Mouse (Mus musculus) erythroblast, embryonic 14.5 days (primary cell): ENCODE results near the gene Fli1. TPM values are rescaled to one million over a fixed set of nuclear protein-coding genes. Genes with fewer than 3 reads are reported as not detected.

Experiments used
- H3K27me3 ChIP-seq: 2 replicates; pipeline ENCODE4 v1.6.1; 2012; ENCODE audit warnings: inconsistent platforms; ENCODE audit not compliant: control insufficient read depth
- H3K36me3 ChIP-seq: 2 replicates; pipeline ENCODE4 v1.6.1; 2012; ENCODE audit warnings: mild to moderate bottlenecking, inconsistent platforms; ENCODE audit not compliant: control insufficient read depth
- H3K4me1 ChIP-seq: 2 replicates; pipeline ENCODE4 v1.6.1; 2012; ENCODE audit warnings: inconsistent platforms; ENCODE audit not compliant: control insufficient read depth
- H3K4me3 ChIP-seq: replicated peaks from 2 replicates; pipeline ENCODE3; 2012; ENCODE audit warnings: moderate library complexity, mild to moderate bottlenecking, inconsistent platforms
- H3K9me3 ChIP-seq: 2 replicates; pipeline ENCODE4 v1.6.1; 2012; ENCODE audit warnings: low read length, inconsistent platforms, mixed read lengths; ENCODE audit not compliant: control insufficient read depth
- GATA1 ChIP-seq: IDR thresholded peaks from 2 replicates; pipeline ENCODE4 v1.6.1; 2012; ENCODE audit warnings: low read length, inconsistent platforms, mixed read lengths
- TAL1 ChIP-seq: IDR thresholded peaks from 3 replicates; pipeline ENCODE4 v1.6.1; 2012; ENCODE audit warnings: low read length, inconsistent platforms, mixed read lengths
- polyA plus RNA-seq: library from polyadenylated mRNA; stranded (reverse); fragments of >175 nt; gene quantifications from 2 replicates; pipeline ENCODE4 v1.2.3, GENCODE M21; 2012

Fli1 gene
- polyA plus RNA-seq, 1 experiment: 0.05 TPM

GRCm38 (mm10) chr9:32489315-32489714 lies 53.3 kb downstream of the Fli1 start:
- H3K4me3 ChIP-seq: no peak overlapping the region
- no peaks in the 10 kb centered on the region for H3K4me1 ChIP-seq
- TF ChIP-seq TAL1: no peak
- no peak for TF ChIP-seq GATA1
- no peaks in the 10 kb centered on the region for H3K27me3 ChIP-seq
- no peaks in the 10 kb centered on the region for H3K9me3 ChIP-seq
- H3K36me3 ChIP-seq: no peaks in the 10 kb centered on the region

- no peaks in the 10 kb centered on the region for H3K9me3 ChIP-seq
- H3K4me3 ChIP-seq: no peak overlapping the region
- TF ChIP-seq GATA1: no peak
- no peak for TF ChIP-seq TAL1
- H3K36me3 ChIP-seq: no peaks in the 10 kb centered on the region
- no peaks in the 10 kb centered on the region for H3K4me1 ChIP-seq
- H3K27me3 ChIP-seq: no peaks in the 10 kb centered on the region
Observed at GRCm38 (mm10) chr9:32488627-32489026, 54.0 kb downstream of the Fli1 start.

GRCm38 (mm10) chr9:32487823-32488222 lies 54.8 kb downstream of the Fli1 start:
- Histone ChIP-seq H3K4me1 (no peaks in the 10 kb centered on the region), H3K9me3 (no peaks in the 10 kb centered on the region), H3K36me3 (no peaks in the 10 kb centered on the region), H3K4me3 (no peak overlapping the region), H3K27me3 (no peaks in the 10 kb centered on the region)
- TF ChIP-seq TAL1 (no peak), GATA1 (no peak)

- no peak overlapping the region for H3K4me3 ChIP-seq
- H3K9me3 ChIP-seq: no peaks in the 10 kb centered on the region
- H3K4me1 ChIP-seq: no peaks in the 10 kb centered on the region
- H3K36me3 ChIP-seq: no peaks in the 10 kb centered on the region
- H3K27me3 ChIP-seq: no peaks in the 10 kb centered on the region
- TF ChIP-seq TAL1 (no peak), GATA1 (no peak)
Observed at GRCm38 (mm10) chr9:32487401-32487800, 55.3 kb downstream of the Fli1 start.

- TF ChIP-seq TAL1 (no peak), GATA1 (no peak)
- H3K9me3 ChIP-seq: no peaks in the 10 kb centered on the region
- H3K4me1 ChIP-seq: peaks cover 6% of the 10 kb centered on the region
- no peak overlapping the region for H3K4me3 ChIP-seq
- no peaks in the 10 kb centered on the region for H3K27me3 ChIP-seq
- no peaks in the 10 kb centered on the region for H3K36me3 ChIP-seq
Observed at GRCm38 (mm10) chr9:32480418-32480817, 62.2 kb downstream of the Fli1 start.

GRCm38 (mm10) chr9:32478799-32479198 lies 63.9 kb downstream of the Fli1 start:
- H3K4me1 ChIP-seq: peaks cover 6% of the 10 kb centered on the region
- no peak for TF ChIP-seq GATA1
- H3K9me3 ChIP-seq: no peaks in the 10 kb centered on the region
- no peaks in the 10 kb centered on the region for H3K36me3 ChIP-seq
- H3K4me3 ChIP-seq: no peak overlapping the region
- no peaks in the 10 kb centered on the region for H3K27me3 ChIP-seq

GRCm38 (mm10) chr9:32478087-32478486 lies 64.6 kb downstream of the Fli1 start:
- Histone ChIP-seq H3K27me3 (no peaks in the 10 kb centered on the region), H3K36me3 (no peaks in the 10 kb centered on the region), H3K9me3 (no peaks in the 10 kb centered on the region), H3K4me3 (no peak overlapping the region), H3K4me1 (peaks cover 6% of the 10 kb centered on the region)
- no peak for TF ChIP-seq GATA1
- no peak for TF ChIP-seq TAL1

GRCm38 (mm10) chr9:32476604-32477003 lies 66.1 kb downstream of the Fli1 start:
- Histone ChIP-seq H3K27me3 (no peaks in the 10 kb centered on the region), H3K4me3 (no peak overlapping the region), H3K4me1 (peaks cover 6% of the 10 kb centered on the region), H3K36me3 (no peaks in the 10 kb centered on the region), H3K9me3 (no peaks in the 10 kb centered on the region)
- TF ChIP-seq TAL1 (no peak), GATA1 (no peak)

GRCm38 (mm10) chr9:32474621-32475390 lies 67.9 kb downstream of the Fli1 start:
- TF ChIP-seq TAL1: no peak
- TF ChIP-seq GATA1: no peak
- Histone ChIP-seq H3K9me3 (no peaks in the 10 kb centered on the region), H3K27me3 (no peaks in the 10 kb centered on the region), H3K4me1 (peaks cover 6% of the 10 kb centered on the region), H3K4me3 (no peak overlapping the region), H3K36me3 (no peaks in the 10 kb centered on the region)

- TF ChIP-seq TAL1: no peak
- TF ChIP-seq GATA1: no peak
- H3K36me3 ChIP-seq: no peaks in the 10 kb centered on the region
- no peaks in the 10 kb centered on the region for H3K9me3 ChIP-seq
Observed at GRCm38 (mm10) chr9:32472346-32472745, 70.3 kb downstream of the Fli1 start.

More at GRCm38 (mm10) chr9:32472346-32472745, 70.3 kb downstream of the Fli1 start:
- peaks cover 6% of the 10 kb centered on the region for H3K4me1 ChIP-seq
- no peak overlapping the region for H3K4me3 ChIP-seq
- H3K27me3 ChIP-seq: no peaks in the 10 kb centered on the region
